Mouse (Mus musculus) layer of hippocampus, adult 18-20 months (tissue): ENCODE data around the gene Rnf38. TPM values are rescaled to one million over a fixed set of nuclear protein-coding genes. Genes with fewer than 3 reads are reported as not detected.

Experiments used
- microRNA-seq, 2 experiments: library from miRNA; unstranded; fragments of <30 nt; microRNA quantifications; one replicate each; pipeline ENCODE4 v1.2.0; 2021
- total RNA-seq, 2 experiments: library from RNA; stranded (reverse); gene quantifications; 2 replicates each; pipeline ENCODE4 v1.2.3; 2021

The Rnf38 gene
- total RNA-seq, 2 experiments from 2014 or later = 47.1 to 49.8 TPM

Small RNA genes within 50 kb of the gene (microRNA-seq; reads per million reads assigned to microRNA genes)
- 0 reads per million in 2 experiments for gene Mir5106

Other genes starting within 250 kb of the Rnf38 start
- 100 to 1,000 TPM; 284 to 304 TPM for gene Clta, start 229.3 kb downstream of the Rnf38 start, total RNA-seq
- gene Gne, start 149.6 kb downstream of the Rnf38 start, total RNA-seq = 10 to 100 TPM; 49.7 to 53.1 TPM
- not detected for gene Melk, start 67.1 kb upstream of the Rnf38 start, total RNA-seq